Mouse (Mus musculus): ENCODE measurements around the gene Ttc7b. TPM values are rescaled to one million over a fixed set of nuclear protein-coding genes. Genes with fewer than 3 reads are reported as not detected.

Ttc7b gene
- polyA plus RNA-seq, 1 experiment from 2014 or later = 2.2 TPM

DNA sequence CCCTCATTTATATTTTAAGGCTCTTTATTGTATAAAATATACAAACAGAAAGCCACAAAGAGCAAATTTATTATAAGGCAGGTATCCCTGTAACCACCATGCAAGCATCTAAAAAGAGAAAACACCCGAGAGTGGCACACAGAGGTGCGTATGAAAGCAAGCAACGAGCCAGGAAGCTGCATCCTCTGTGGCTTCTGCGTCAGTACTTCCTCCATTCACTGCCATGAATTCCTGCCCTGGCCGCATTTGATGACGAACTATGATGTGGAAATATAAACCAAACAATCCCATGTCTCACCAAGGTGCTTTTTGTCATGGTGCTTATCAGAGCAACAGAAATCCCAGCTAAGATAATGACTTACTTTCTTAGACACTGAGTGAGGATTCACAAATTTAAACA, 88.8 kb downstream of the Ttc7b start:
- no peak for TF ChIP-seq CTCF (IDR thresholded peaks at IDR 0.05; ENCODE audit: low read depth)
- TF ChIP-seq EP300 (IDR thresholded peaks at IDR 0.05; ENCODE audit: low read depth) = no peak
- Histone ChIP-seq H3K27ac (ENCODE audit: low read depth) (no peak overlapping the region), H3K4me2 (ENCODE audit: low read depth, low read length) (no peak overlapping the region), H3K4me1 (ENCODE audit: insufficient read depth) (no peaks in the 10 kb centered on the region), H3K9me3 (ENCODE audit: low read length) (no peaks in the 10 kb centered on the region), H3K27me3 (ENCODE audit: insufficient read depth, low read length) (no peaks in the 10 kb centered on the region), H3K9ac (replicated peaks) (no peak overlapping the region), H3K36me3 (replicated peaks; ENCODE audit: insufficient read depth, low read length) (no peaks in the 10 kb centered on the region), H3K4me3 (ENCODE audit: low read depth, low read length) (no peak overlapping the region)
- ATAC-seq (no peak), DNase-seq (no peak)
- 57% methylated on average over 6 of the region's 6 CpGs for WGBS (ENCODE audit: insufficient replicate concordance)

DNA sequence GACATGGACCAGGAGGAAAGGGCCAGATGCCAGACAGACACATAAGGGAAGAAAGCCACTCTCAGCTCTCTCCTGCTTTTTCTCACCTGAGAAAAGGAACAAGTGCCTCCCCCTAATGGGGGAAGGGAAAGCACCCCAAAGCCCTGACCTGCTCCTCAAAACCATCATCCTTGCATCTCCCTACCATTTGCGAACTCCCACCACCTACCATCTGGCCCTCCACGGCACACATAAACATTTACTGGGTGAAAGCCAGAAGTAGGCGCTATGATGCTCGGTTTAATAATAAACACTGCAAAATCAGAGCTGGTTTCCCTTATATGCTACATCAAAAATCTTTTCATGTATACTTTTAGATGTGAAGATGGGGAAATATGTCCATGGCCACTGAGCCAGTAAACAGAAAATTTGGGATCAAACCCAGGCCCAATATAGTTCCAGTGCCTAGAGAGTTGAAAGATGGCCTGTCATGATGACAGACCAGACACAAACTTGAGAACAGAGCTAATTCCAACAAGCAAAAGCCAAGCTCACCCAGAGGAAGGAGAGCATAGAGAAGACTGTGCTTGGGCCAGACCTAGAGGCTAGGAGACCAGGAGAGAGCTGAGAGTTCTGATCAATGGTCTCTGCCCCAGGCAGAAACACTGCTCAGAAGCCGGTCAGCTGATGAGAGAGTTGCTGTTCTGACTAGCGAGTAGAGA, 91.1 kb downstream of the Ttc7b start:
- Histone ChIP-seq H3K27me3 (ENCODE audit: insufficient read depth, low read length) (no peaks in the 10 kb centered on the region), H3K36me3 (replicated peaks; ENCODE audit: insufficient read depth, low read length) (no peaks in the 10 kb centered on the region), H3K9ac (replicated peaks) (no peak overlapping the region), H3K4me3 (ENCODE audit: low read depth, low read length) (no peak overlapping the region), H3K9me3 (ENCODE audit: low read length) (no peaks in the 10 kb centered on the region), H3K4me1 (ENCODE audit: insufficient read depth) (no peaks in the 10 kb centered on the region; the same call in 1 of the 2 replicates), H3K4me2 (ENCODE audit: low read depth, low read length) (no peak overlapping the region), H3K27ac (ENCODE audit: low read depth) (no peak overlapping the region)
- TF ChIP-seq EP300 (IDR thresholded peaks at IDR 0.05; ENCODE audit: low read depth) (no peak), CTCF (IDR thresholded peaks at IDR 0.05; ENCODE audit: low read depth) (no peak)
- DNase-seq (no peak), ATAC-seq (no peak)
- WGBS (ENCODE audit: insufficient replicate concordance) = 84% methylated on average over 6 of the region's 6 CpGs

DNA sequence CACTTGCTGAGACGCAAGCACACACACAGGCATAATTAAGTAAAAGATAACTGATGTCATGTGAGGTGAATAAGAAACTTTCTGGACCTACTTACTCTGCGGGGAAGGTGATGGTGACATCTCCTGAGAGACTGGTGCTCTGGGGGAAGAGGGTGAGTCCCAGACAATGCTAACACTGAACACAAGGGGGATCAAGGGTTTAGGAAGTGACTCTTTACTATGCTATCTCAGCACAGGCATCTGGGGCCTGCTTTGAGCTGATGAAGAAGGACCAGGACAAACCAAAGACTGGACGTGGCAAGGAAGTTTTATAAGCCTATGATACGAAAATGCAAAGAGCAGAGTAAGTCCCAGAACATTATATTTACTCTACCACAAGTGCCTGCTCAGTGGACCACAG, 92.4 kb downstream of the Ttc7b start:
- 79% methylated on average over 4 of the region's 4 CpGs for WGBS (ENCODE audit: insufficient replicate concordance)
- no peaks in the 10 kb centered on the region for H3K9me3 ChIP-seq (ENCODE audit: low read length)
- TF ChIP-seq EP300 (IDR thresholded peaks at IDR 0.05; ENCODE audit: low read depth) = no peak
- 0 out of 2 replicates have a peak, but pooled peaks have one; percentile 8 for TF ChIP-seq CTCF (IDR thresholded peaks at IDR 0.05; ENCODE audit: low read depth)

GRCm38 (mm10) chr12:100426212-100426611, 94.4 kb downstream of the Ttc7b start:
- Histone ChIP-seq H3K4me3 (ENCODE audit: low read depth, low read length) (no peak overlapping the region), H3K4me2 (ENCODE audit: low read depth, low read length) (no peak overlapping the region), H3K27me3 (ENCODE audit: insufficient read depth, low read length) (no peaks in the 10 kb centered on the region), H3K36me3 (replicated peaks; ENCODE audit: insufficient read depth, low read length) (no peaks in the 10 kb centered on the region), H3K9ac (replicated peaks) (no peak overlapping the region), H3K9me3 (ENCODE audit: low read length) (no peaks in the 10 kb centered on the region), H3K27ac (ENCODE audit: low read depth) (no peak overlapping the region), H3K4me1 (ENCODE audit: insufficient read depth) (peaks cover 4% of the 10 kb centered on the region; the same call in 1 of the 2 replicates)
- WGBS (ENCODE audit: insufficient replicate concordance) = 59% methylated on average over 4 of the region's 4 CpGs
- TF ChIP-seq EP300 (IDR thresholded peaks at IDR 0.05; ENCODE audit: low read depth) (no peak), CTCF (IDR thresholded peaks at IDR 0.05; ENCODE audit: low read depth) (no peak)
- no peak for DNase-seq
- no peak for ATAC-seq

More for the DNA sequence above, 92.4 kb downstream of the Ttc7b start:
- no peak for DNase-seq
- Histone ChIP-seq H3K4me2 (ENCODE audit: low read depth, low read length) (no peak overlapping the region), H3K27ac (ENCODE audit: low read depth) (no peak overlapping the region), H3K4me1 (ENCODE audit: insufficient read depth) (no peaks in the 10 kb centered on the region; the same call in 1 of the 2 replicates), H3K36me3 (replicated peaks; ENCODE audit: insufficient read depth, low read length) (no peaks in the 10 kb centered on the region), H3K4me3 (ENCODE audit: low read depth, low read length) (no peak overlapping the region), H3K27me3 (ENCODE audit: insufficient read depth, low read length) (no peaks in the 10 kb centered on the region), H3K9ac (replicated peaks) (no peak overlapping the region)
- ATAC-seq = no peak

DNA sequence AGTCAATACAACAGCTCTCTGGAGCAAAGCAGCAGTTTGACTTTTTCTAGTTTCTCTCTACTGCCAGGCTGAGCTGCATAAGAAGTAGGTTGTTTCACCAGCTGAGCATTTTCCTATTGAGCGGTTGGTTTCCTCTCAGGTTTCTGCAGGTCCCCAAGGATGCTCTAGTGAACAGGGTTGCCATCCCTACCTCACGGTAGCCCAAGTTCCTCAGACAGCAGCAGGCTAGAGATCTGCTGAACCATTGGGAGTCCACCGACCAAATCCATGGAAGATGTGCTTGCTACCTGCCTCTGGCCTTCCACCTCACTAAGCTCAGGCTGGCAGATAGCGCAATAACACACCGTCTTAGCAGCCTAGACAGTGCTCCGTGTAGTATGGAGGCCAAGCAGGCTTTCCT, 95.6 kb downstream of the Ttc7b start:
- Histone ChIP-seq H3K4me2 (ENCODE audit: low read depth, low read length) (no peak overlapping the region), H3K27ac (ENCODE audit: low read depth) (no peak overlapping the region), H3K36me3 (replicated peaks; ENCODE audit: insufficient read depth, low read length) (no peaks in the 10 kb centered on the region), H3K9ac (replicated peaks) (no peak overlapping the region), H3K4me1 (ENCODE audit: insufficient read depth) (peaks cover 4% of the 10 kb centered on the region; the same call in 1 of the 2 replicates), H3K9me3 (ENCODE audit: low read length) (no peaks in the 10 kb centered on the region), H3K27me3 (ENCODE audit: insufficient read depth, low read length) (no peaks in the 10 kb centered on the region), H3K4me3 (ENCODE audit: low read depth, low read length) (no peak overlapping the region)
- 72% methylated on average over 6 of the region's 6 CpGs for WGBS (ENCODE audit: insufficient replicate concordance)
- no peak for DNase-seq
- no peak for ATAC-seq
- TF ChIP-seq CTCF (IDR thresholded peaks at IDR 0.05; ENCODE audit: low read depth) = no peak
- TF ChIP-seq EP300 (IDR thresholded peaks at IDR 0.05; ENCODE audit: low read depth) = no peak

DNA sequence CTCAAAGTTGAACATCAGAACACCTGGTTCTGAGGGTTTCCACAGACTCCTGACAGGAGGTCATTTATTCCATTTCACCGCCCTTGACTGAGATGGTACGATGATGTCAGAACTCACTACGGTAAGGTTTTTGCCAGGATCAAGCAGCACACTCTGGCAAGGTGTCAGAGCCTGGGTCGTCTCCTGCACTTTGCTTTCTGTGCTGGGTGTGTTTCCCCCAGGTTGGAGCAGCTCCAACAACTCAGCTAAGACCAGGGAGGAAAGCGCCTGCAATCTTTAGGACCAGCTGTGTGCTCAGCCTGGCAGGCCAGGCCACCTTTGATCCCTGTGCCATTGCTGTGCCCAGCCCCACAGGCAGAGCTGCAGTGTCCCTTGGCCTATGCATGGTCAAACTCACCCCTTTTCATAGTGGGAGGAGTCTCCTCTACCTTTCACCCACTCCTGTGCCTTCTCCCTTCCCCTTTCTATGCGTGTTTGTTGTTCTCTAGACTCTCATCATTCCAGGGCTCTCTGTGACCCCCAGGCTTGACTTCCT, 98.3 kb downstream of the Ttc7b start:
- H3K4me1 ChIP-seq (ENCODE audit: insufficient read depth) = peaks cover 4% of the 10 kb centered on the region; the same call in 1 of the 2 replicates
- no peaks in the 10 kb centered on the region for H3K27me3 ChIP-seq (ENCODE audit: insufficient read depth, low read length)
- H3K4me2 ChIP-seq (ENCODE audit: low read depth, low read length) = no peak overlapping the region
- peak; percentile 89 for ATAC-seq
- H3K4me3 ChIP-seq (ENCODE audit: low read depth, low read length) = no peak overlapping the region
- no peak overlapping the region for H3K27ac ChIP-seq (ENCODE audit: low read depth)
- DNase-seq = peak; percentile 27
- TF ChIP-seq EP300 (IDR thresholded peaks at IDR 0.05; ENCODE audit: low read depth) = no peak
- 53% methylated on average over 6 of the region's 6 CpGs for WGBS (ENCODE audit: insufficient replicate concordance)
- H3K36me3 ChIP-seq (replicated peaks; ENCODE audit: insufficient read depth, low read length) = no peaks in the 10 kb centered on the region
- no peak overlapping the region for H3K9ac ChIP-seq (replicated peaks)
- no peaks in the 10 kb centered on the region for H3K9me3 ChIP-seq (ENCODE audit: low read length)

All from liver, postnatal 0 days (tissue).